Mouse (Mus musculus) gastrocnemius, adult 18-20 months (tissue): ENCODE measurements around the gene Tor1aip1. TPM values are rescaled to one million over a fixed set of nuclear protein-coding genes. Genes with fewer than 3 reads are reported as not detected.
"Not testable (repeated sequence)": the region's sequence is repeated elsewhere in the genome, so short reads cannot be mapped to it uniquely, and the experiment has no call there.

Experiments used
- DNase-seq: peaks from one replicate; pipeline ENCODE4 v3.0.0; 2021; ENCODE audit warnings: low spot score
- long read RNA-seq, 2 experiments: library from polyadenylated mRNA; stranded (forward); transcript quantifications; one replicate each; pipeline ENCODE4 v2.0.0; 2021
- total RNA-seq, 2 experiments: library from RNA; stranded (reverse); gene quantifications; 2 replicates each; pipeline ENCODE4 v1.2.3; 2021

The Tor1aip1 gene
- 100 to 1,000 TPM; 124 to 126 TPM for total RNA-seq
- long read RNA-seq, experiment 1, full-length matches to known transcripts: 28 of 32 reads
- long read RNA-seq, experiment 1, partial matches to known transcripts: 0 of 32 reads
- long read RNA-seq, experiment 1, other reads (novel, unspliced or antisense): 4 of 32 reads
- long read RNA-seq, experiment 2, full-length matches to known transcripts: 20 of 28 reads
- long read RNA-seq, experiment 2, partial matches to known transcripts: 1 of 28 reads
- long read RNA-seq, experiment 2, other reads (novel, unspliced or antisense): 7 of 28 reads

DNA sequence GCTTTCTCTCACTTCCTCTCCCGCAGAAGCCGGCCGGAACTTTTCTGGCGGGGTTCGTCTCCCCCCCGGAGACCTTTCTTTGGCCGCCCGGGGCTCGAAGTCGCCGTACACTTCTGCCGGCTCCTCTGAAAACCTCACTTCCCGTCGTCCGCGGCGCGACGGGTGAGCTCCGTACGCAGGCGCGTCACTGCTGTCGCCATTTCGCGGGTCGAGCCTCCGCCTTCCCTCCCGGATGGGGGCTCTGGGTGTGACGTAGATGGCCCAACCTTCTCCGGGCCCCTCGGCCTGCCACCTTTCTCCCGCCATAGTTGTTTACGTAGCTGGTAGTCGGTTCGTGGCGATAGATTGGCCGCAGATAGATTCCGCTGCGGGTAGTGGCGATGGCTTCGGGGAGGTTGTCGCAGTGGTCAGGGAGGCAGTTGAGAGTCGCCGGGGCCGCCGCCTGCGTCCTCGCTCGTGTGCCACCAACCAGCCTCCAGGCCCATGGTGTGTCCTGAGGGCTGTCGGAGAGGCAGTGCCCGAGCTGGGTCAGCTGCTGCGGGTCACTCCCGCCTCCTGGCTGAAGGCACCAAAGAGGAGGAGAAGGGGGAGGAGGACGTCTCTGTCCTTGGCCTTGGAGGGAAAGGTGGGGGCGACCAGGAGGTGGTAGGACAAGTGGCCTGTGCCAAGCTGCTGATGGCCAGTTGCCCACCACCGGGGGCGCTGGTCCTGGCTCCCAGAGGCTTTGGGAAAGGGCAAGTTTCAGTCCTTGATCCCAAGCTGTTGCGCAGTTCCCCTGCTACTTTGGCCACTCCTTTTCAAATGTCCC lies at the start of gene Tor1aip1:
TSS of gene Tor1aip1 (minus strand) at position 551 of the 808 bp plus-strand sequence.
- peak; percentile 100 for DNase-seq

DNA sequence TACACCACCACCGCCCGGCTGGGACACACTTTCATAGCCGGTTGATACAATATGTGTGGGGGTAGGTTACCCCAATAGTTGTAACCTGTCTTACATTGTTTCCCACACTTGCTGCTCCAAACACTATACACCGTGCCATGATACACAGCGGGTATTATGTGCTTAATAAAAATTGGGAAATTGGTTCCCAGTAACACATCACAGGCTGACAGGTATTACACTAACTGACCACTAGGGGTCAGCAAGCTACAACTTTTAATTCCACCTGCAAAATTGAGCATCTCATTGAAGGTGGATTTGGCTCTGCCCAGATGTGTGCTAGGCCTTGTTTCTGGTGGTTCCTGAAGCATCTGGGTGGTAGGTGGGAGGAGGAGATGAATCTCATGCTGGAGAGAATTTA lies 49.5 kb upstream of the Tor1aip1 start:
- peak; percentile 36 for DNase-seq

DNA sequence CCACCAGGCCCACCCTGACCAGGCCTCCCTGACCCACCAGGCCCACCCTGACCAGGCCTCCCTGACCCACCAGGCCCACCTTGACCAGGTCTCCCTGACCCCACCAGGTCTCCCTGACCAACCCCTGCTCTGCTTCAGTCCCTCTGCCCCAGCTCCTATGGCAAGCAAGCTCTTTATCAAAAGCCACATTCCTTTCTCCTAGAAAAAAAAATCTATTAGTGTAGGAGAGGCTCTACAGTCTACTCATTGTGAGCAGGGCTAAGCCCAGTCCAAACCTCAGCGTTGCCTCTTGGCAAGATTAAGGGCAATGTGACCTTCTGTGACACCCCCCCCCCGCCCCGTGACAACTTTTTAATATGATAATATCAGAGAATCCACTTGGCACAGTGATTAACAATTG lies 48.3 kb upstream of the Tor1aip1 start:
- DNase-seq: no peak

DNA sequence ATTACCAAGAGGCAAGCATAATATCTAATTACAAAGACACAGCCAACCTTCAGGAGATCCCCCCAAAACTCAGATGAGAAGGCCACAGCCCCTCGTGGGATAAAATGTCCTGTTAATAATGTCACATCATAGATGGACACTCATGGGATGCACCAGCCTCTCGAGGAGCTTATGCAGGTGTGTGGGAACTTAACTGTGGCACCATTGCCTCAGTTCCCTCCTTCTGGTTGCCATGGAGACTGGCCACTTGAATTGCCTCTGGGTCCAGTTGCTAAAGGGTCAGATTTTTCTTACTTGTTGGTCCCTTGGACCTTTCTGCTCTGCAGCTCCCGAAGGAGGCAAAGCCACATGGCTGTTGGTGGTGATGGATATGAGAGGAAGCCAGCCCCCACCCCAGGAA lies 41.4 kb upstream of the Tor1aip1 start:
- no peak for DNase-seq

DNA sequence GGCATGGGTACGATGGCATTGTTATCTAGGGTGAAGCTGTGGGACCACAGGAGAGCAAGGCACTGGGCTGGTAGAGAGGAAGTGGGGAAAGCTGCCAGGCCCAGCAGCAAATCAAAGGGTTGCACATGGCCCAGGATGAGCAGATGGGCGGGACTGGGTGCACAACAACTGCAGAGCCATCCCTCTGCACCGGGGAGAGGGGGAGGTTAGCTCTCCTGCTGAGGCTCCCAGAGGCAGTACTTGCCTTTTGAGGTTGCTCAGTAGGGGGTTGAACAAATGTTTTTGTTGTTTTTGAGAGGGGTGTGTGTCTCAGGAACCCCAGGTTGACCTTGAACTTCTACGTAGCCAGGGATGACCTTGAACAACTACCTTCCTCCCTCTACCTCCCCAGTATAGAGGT lies 40.2 kb upstream of the Tor1aip1 start:
- no peak for DNase-seq

DNA sequence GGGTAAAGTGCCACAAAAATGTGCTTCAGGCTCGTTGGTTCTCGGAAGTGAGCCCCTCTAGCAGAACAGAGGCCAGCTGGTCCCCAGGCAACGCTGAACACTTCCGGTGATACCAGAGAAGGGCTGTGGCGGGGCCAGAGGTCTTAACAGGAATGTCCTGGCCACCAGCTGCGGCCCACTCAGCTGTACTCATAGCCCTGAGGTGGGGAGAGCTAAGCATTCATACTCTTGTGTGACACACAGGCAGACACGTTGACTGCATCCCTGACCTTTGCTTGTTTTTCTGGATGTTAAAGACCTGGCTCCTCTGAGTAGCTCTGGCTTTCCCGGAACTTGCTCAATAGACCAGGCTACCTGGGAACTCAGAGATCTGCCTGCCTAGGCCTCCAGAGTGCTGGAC lies 38.3 kb upstream of the Tor1aip1 start:
- no peak for DNase-seq

DNA sequence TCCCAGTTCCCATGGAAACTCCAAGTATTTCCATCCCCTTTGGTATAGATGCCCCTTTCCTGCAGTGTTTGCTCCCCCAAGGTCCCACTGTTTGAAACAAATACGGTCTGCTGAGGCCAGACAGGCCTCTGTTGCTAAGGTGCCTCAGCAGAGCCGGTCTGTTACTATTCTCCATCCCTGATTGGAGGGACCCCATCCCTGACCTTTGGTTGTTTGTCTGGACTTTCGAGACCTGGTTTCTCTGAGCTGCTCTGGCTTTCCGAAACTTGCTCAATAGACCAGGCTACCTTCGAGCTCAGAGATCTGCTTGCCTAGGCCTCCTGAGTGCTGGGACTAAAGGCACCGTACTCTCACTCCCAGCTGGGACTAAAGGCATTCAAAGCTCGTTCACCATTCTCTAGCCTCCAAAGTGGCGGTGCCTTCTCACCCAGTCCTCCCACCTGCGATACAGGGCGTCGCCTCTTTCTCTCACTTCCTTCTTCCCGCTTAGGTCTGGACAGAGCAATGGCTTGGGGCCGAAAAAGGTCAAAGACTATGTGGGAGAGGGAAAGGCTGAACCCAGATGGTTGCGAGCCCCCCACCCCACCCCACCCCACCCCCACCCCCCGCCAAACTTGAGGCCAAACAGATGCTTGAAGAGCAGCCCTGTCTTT lies 37.0 kb upstream of the Tor1aip1 start:
- no peak for DNase-seq

DNA sequence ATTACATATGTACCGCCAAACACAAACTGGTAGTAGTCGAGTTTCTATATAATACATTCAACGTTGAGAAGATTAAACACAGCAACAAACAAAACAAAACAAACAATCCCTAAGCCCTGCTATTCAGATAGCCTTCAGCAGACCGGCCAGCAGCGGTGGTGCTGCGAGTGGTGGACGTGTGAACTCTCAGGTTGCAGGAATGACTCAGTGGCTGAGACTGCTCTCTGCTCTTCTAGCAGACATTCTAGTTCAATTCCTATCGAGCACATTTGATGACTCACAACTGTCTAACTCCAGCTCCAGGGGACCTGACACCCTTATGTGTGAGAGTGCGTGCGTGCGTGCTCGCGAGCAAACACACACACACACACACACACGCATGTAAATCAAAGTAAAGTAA lies 33.8 kb upstream of the Tor1aip1 start:
- no peak for DNase-seq

DNA sequence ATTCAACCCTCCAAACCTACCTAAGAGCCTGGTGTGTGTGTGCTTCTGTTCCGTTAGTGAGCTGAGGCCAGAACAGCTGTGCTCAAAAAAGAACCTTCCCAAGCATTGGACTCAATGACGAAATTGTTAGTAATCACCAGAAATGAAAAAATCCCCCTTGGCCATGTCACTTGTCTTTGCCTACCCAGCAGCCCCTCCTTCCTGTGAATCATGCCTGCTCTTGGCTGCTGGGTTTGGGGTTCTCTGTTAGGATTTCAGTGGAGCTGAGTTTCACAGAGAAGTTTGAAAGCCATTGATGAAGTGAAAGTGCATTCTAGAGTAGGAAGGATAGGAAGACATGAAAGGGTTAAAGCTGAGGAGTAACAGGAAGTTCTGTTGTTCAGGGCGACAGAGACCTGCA lies 29.9 kb upstream of the Tor1aip1 start:
- no peak for DNase-seq

DNA sequence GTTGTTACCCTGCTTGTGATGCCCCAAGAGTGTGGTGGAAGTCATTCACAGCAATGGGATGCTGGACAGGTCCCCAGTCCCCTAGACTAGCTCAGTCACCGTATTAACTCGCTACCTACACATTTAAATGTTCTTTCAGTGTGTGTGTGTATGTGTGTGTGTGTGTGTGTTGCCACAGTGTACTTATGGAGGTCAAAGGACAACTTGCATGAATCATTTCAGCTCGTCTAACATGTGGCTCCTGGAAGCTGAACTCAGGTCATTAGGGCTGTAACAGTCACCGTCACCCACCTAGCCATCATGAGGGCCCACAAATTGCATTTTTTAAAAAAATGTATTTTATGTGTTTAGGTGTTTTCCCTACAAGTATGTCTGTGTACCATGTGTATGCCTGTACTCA lies 25.9 kb upstream of the Tor1aip1 start:
- DNase-seq: no peak

DNA sequence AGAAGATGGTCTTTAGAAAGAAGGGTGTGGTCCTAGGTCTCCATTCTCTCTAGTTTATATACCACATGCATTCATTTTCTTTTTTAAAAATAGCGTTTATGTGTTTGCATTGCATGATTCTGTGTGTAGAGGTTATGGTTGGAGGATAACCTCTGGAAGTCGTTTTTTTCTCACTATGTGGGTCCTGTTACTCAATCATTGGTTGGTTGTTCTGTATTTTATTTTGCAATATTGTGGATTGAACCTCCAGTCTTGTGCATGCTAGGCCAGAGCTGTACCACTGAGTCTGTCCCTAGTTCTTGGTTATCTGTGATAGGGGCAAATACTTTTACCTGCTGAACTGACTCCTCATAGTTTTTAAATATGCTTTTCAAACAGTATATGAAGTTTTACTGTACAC lies 21.9 kb upstream of the Tor1aip1 start:
- no peak for DNase-seq

DNA sequence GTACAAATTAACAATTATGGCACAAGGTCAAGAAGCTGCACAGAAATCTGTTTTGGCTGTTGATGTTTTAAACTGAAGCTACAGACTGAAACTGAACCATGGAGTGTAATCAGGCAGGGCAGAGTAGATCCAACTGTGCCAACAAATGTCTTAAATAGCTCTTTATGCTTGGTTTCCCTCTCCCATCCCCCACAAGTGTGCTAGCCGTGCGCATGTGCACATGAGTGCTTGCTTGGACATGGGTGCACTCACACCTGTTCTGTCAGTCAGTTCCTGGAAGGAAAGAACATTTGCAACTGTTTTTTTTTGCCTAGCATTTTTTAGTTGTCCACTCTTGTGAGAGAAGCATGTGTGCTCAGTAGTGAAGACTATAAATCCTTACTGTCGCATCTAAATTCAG lies 10.4 kb upstream of the Tor1aip1 start:
- peak; percentile 79 for DNase-seq

DNA sequence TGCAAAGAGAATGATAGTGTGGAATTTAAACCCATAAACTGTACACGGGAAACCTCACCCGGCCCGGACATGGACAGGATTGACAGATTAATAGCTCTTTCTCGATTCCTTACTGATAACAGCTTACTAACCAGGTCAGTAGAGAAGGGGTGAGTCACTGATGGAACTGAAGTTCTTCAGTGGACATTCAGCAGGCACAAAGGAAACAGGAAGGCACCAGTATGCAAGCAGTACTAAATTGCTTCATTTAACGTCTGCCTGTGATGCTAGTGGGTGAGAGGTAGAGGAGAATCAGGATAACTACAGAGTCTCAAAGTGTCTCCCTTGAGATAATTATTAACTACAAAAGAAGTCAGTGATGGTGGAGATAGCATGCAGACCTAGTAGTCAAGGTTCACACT lies 7.9 kb upstream of the Tor1aip1 start:
- no peak for DNase-seq

DNA sequence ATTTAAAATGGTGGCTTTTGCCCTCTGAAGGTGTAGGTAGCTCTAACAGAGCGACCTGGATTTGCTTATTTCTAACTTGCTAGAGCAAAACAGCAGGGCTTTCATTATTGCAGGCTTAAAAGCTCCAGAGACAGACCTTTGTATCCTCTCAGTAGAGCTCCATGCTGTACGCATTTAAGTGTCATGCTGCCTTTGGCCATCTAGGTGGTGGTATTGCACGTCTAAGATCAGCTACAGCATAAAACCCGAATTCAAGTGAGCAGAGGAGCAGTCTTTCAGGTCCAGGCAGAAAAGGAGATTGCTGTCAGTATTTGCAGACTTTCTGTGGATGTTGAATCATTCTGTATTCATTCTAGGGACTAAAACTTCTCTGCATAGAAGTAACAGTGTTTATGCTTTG lies 6.7 kb upstream of the Tor1aip1 start:
- DNase-seq: peak; percentile 50

DNA sequence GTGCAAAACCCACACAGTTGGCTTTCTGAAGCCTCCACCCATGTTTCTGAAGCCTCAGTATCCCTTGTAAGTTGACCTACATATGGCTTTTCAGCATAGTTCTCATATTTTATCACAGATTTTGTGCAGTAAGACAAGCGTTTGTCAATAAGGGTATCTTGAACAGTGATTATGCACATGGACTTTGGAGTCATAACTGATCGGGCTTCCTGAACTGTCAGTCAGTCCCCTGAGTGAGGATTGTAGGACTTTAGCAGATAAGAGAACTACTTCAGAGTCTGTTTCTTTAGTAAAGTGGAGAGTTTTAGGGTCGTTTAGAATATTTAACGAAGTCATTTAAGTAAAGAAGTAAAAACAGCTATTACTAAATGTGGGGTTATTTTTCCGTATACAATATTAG lies 6.2 kb upstream of the Tor1aip1 start:
- no peak for DNase-seq

DNA sequence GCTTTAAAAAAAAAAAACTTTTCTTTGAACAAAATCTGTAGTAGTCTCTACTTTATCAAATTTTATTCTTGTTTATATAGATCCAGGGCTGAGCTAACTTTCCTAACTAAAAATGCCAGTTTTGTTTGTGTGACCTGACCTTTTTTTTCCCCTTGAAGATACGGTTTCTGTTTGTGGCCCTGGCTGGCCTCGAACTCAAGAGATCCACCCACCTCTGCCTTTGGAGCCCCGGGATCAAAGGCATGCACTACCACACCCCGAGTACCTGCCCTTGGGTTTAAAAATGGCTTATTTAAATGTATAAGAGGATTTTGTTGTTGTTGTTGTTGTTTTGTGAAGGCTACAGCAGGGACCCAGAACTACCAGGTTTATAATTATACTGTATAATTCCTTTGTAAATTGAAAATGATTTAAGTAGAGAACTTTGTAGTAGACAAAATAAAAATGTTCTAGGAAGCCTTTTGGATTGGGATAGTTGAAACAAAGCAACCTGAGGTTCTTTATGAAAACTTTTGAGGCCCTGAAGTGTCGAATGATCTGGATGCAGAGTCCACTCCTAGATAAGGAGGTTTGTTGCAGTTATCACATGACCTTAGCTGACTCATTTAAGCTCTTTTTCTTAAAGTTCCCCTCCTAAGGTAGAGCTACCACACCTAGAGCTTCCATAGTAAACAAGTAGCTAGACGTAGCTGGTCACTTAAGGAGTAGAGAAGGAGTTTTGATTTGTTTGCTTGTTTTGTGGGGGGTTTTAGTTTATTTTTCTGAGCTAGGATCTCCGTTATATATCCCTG lies 5.4 kb upstream of the Tor1aip1 start:
- no peak for DNase-seq

DNA sequence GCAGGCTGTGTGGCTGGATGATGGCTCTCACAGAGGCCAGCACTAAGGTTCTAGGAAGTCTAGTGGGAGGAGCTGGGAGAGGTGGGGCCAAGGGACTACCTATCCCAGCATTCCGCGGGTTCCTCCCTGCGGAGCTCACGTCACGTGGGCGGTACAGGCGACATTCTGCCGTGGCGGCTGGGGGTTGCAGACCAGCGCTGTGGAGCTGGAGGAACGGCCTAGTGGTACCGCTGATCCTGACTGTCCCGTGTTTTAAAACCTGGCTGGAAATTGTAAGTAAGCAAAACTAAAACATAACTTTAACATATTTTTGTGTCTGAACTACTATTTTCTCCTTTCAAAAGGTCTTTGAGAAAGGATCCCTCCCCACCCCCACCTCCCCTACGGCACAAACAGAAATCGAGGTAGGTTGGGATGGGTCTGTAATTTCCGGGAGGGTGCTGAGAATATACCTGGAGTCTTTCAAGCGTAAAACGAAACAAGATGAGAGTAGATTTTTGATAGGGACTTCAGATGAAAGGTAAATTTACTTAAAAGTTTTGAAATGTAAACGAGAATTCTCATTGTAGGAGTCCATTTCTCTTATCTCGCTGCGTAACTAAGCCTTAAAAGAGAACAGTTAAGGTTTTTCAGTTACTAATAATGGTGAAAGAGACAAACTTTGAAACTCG lies 4.6 kb upstream of the Tor1aip1 start:
- peak; percentile 93 for DNase-seq

DNA sequence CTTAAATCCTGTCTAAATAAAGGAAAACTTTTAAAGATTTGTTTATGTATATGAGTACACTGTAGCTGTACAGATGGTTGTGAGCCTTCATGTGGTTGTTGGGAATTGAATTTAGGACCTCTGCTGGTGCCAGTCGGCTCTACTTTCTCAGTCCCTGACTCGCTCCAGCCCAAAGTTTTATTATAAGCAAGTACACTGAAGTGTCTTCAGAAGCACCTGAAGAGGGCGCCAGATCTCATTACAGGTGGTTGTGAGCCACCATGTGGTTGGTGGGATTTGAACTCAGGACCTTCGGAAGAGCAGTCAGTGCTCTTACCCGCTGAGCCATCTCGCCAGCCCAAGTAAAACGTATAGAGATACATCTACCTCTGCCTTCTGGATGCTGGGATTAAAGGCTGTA lies 3.7 kb upstream of the Tor1aip1 start:
- DNase-seq: not testable (repeated sequence)

DNA sequence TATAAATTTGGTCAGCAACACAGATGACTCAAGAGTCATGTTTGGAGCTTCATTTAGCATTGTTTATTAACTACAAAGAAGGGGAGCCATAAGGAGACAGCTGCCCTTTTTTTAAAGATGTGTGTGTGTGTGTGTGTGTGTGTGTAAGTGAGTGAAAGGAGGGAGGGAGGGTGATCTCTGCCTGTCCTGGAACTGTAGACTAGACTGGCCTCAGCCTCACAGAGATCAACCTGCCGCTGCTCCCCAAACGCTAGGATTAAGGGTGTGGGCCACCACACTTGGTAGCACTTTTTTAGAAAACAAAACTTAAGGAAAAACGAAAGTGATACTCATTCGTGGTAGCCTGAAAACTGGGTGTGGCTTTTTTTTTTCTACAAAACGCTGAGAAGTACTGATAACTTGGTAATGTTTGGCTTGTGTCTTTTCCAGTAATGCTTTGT lies 884 bp upstream of the Tor1aip1 start:
- peak; percentile 41 for DNase-seq

DNA sequence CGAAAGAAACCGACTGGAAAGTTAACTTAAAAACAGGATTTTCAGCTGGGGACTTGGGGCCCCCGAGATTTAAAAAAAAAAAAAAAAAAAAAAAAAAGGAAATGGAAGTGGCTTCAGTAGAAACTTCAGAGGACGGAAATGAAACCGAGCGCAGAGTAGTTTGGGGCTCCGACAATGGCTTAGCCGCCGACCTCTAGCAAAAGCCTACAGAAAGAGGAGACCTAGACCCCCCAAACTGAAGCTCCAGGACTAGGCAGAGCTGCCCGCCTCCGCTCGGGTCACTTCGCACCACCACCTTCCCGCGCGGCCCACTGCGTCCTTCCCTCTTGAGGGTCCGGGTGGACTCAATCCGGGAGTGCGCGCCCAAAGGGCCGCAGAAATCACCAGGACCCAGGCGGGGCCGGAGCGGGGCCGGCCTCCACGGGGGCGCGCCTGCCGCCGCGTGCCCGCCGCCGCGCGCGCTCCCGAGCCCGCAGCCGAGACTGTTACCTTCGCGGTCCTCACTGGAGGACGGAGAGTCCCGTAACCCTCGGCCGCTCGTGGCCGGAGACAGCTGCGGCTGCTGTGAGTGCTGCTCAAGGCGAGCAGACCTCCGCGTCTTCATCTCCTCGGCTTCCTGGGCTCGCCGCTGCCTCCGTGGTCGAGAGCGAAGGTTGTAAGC lies 881 bp downstream of the Tor1aip1 start, which contains the start of gene Tor1aip2:
TSS of gene Tor1aip2 (plus strand) at position 135 of the 661 bp plus-strand sequence.
- DNase-seq: no peak
